Mouse (Mus musculus): Measurements from ENCODE around the gene Nek9.
"Not testable (repeated sequence)": the region's sequence is repeated elsewhere in the genome, so short reads cannot be mapped to it uniquely, and the experiment has no call there.

Gene Nek9

GRCm38 (mm10) chr12:85288486-85289156 is 50.5 kb downstream of the Nek9 start, which contains the start of gene Zc2hc1c:
TSS of gene Zc2hc1c (plus strand) at chr12:85288591.
- DNase-seq = peak; percentile 76

- DNase-seq = no peak
Measured at GRCm38 (mm10) chr12:85287809-85288485, 51.2 kb downstream of the Nek9 start, which contains the start of gene Acyp1. TSS of gene Acyp1 (minus strand) at chr12:85288438.

- no peak for DNase-seq
Measured at GRCm38 (mm10) chr12:85286941-85287340, 52.2 kb downstream of the Nek9 start.

- DNase-seq = no peak
Measured at GRCm38 (mm10) chr12:85284996-85285395, 54.2 kb downstream of the Nek9 start.

- DNase-seq = no peak
Measured at GRCm38 (mm10) chr12:85284331-85284730, 54.8 kb downstream of the Nek9 start.

GRCm38 (mm10) chr12:85281756-85282155 is 57.4 kb downstream of the Nek9 start:
- not testable (repeated sequence) for DNase-seq

- DNase-seq = no peak
Measured at GRCm38 (mm10) chr12:85280845-85281651, 58.1 kb downstream of the Nek9 start.

- peak; percentile 95 for DNase-seq
Measured at GRCm38 (mm10) chr12:85280105-85280844, 58.9 kb downstream of the Nek9 start.

- DNase-seq = peak; percentile 12
Measured at GRCm38 (mm10) chr12:85279396-85280080, 59.6 kb downstream of the Nek9 start.

GRCm38 (mm10) chr12:85278919-85279318 is 60.2 kb downstream of the Nek9 start:
- no peak for DNase-seq

- DNase-seq = no peak
Measured at GRCm38 (mm10) chr12:85276273-85276672, 62.9 kb downstream of the Nek9 start.

GRCm38 (mm10) chr12:85273508-85273907 is 65.7 kb downstream of the Nek9 start:
- DNase-seq = no peak

GRCm38 (mm10) chr12:85271843-85272206 is 67.3 kb downstream of the Nek9 start:
- DNase-seq = no peak

GRCm38 (mm10) chr12:85271132-85271842 is 67.9 kb downstream of the Nek9 start:
- no peak for DNase-seq

- peak; percentile 90 for DNase-seq
Measured at GRCm38 (mm10) chr12:85270319-85270718, 68.8 kb downstream of the Nek9 start, which contains the start of gene Mlh3. TSS of gene Mlh3 (minus strand) at chr12:85270599.

- DNase-seq = no peak
Measured at GRCm38 (mm10) chr12:85269821-85270220, 69.3 kb downstream of the Nek9 start.

- no peak for DNase-seq
Measured at GRCm38 (mm10) chr12:85266248-85266647, 72.9 kb downstream of the Nek9 start.

- DNase-seq = no peak
Measured at GRCm38 (mm10) chr12:85264940-85265339, 74.2 kb downstream of the Nek9 start.

GRCm38 (mm10) chr12:85264531-85264930 is 74.6 kb downstream of the Nek9 start:
- DNase-seq = no peak

GRCm38 (mm10) chr12:85263190-85263589 is 76.0 kb downstream of the Nek9 start:
- peak; percentile 8 for DNase-seq

- no peak for DNase-seq
Measured at GRCm38 (mm10) chr12:85262489-85262888, 76.7 kb downstream of the Nek9 start.

All from right cerebral cortex, postnatal 25 days (tissue).